29 mouse cellular contexts compared by ENCODE assay signal in the genomic region with DNA sequence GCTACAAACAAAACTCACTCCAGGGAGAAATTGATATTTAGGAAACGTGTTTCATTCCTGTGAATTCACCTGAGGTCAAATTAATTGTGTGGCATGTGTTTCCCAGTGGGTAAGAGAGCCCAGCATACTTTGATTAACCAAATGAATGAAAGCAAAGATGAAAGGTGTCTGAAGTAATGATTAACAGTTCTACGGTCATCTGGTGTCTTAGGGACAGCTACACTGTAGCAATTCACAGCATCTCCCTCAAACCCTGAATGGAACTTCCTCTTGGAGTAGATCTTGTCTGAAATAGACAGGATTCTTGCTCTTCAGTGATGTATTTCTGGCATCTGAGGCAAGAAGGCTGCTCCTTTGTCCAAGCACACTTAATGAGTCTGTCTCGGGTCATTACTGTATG. TPM values are rescaled to one million over a fixed set of nuclear protein-coding genes. Genes with fewer than 3 reads are reported as not detected.
"Had no signal": no experiment of that assay in that cellular context is flagged by ENCODE, and none has a peak within 500 bp of the region (broad histone marks: within the 10 kb centered on the region; RNA-seq: fewer than 3 reads in every experiment).

No protein-coding gene starts in this region.

- H3K4me1 ChIP-seq: heart, embryonic 13.5 days; heart, embryonic 15.5 days; limb, embryonic 15.5 days; liver, embryonic 12.5 days had no signal

- H3K9ac ChIP-seq: heart, embryonic 13.5 days; heart, embryonic 15.5 days; hindbrain, embryonic 13.5 days; limb, embryonic 13.5 days; limb, embryonic 15.5 days; liver, embryonic 12.5 days; liver, embryonic 14.5 days had no signal

- H3K27me3 ChIP-seq: heart, embryonic 13.5 days; heart, embryonic 15.5 days; hindbrain, embryonic 13.5 days; limb, embryonic 13.5 days; limb, embryonic 15.5 days; liver, embryonic 12.5 days had no signal

- ATAC-seq: intestine, embryonic 16.5 days; liver, embryonic 12.5 days had no signal

- H3K4me2 ChIP-seq: heart, embryonic 11.5 days; heart, embryonic 13.5 days; heart, embryonic 15.5 days; hindbrain, embryonic 13.5 days; limb, embryonic 13.5 days; limb, embryonic 15.5 days; liver, embryonic 12.5 days had no signal

- H3K27ac ChIP-seq: gastrocnemius, adult 2 months; heart, embryonic 13.5 days; heart, embryonic 15.5 days; hindbrain, embryonic 13.5 days; kidney, postnatal 0 days; limb, embryonic 13.5 days; limb, embryonic 15.5 days; liver, embryonic 12.5 days; liver, embryonic 14.5 days had no signal

- DNase-seq: gastrocnemius, adult 2 months; gastrocnemius, postnatal 10 days; gastrocnemius, postnatal 25 days; heart, adult 18-20 months; heart, postnatal 14 days; heart, postnatal 36 days; kidney, adult 18-20 months; kidney, adult 8-10 months; kidney, postnatal 25 days; layer of hippocampus, adult 9-11 months; layer of hippocampus, postnatal 36 days; left cerebral cortex, postnatal 4 days had no signal

- H3K36me3 ChIP-seq: heart, embryonic 13.5 days; heart, embryonic 15.5 days; hindbrain, embryonic 13.5 days; limb, embryonic 13.5 days; limb, embryonic 15.5 days; liver, embryonic 12.5 days had no signal

- H3K9me3 ChIP-seq: heart, embryonic 15.5 days; hindbrain, embryonic 13.5 days; limb, embryonic 13.5 days; limb, embryonic 15.5 days; liver, embryonic 12.5 days had no signal

- H3K4me3 ChIP-seq: gastrocnemius, adult 2 months; heart, embryonic 13.5 days; heart, embryonic 15.5 days; hindbrain, embryonic 13.5 days; limb, embryonic 13.5 days; limb, embryonic 15.5 days; liver, embryonic 12.5 days had no signal

RNA-seq across cellular contexts. Expression of gene Izumo1r, which starts 42.2 kb away (rescaled TPM):
- polyA plus RNA-seq: frontal cortex, adult 2 months; heart, embryonic 11.5 days; heart, embryonic 13.5 days; heart, postnatal 0 days; hindbrain, embryonic 11.5 days; hindbrain, embryonic 13.5 days; hindbrain, embryonic 16.5 days; intestine, embryonic 14.5 days; intestine, embryonic 16.5 days; limb, embryonic 11.5 days; liver, embryonic 12.5 days; liver, embryonic 14.5 days; liver, embryonic 16.5 days had no signal
